15 mouse cellular contexts compared by ENCODE assay signal in genomic region chr13:53469756-53470155, GRCm38 (mm10). TPM values are rescaled to one million over a fixed set of nuclear protein-coding genes. Genes with fewer than 3 reads are reported as not detected.
DNase-seq lines count a peak whose midpoint lies in the region; ATAC-seq lines count a peak whose summit lies in the region.
"Had no signal": no experiment of that assay in that cellular context is flagged by ENCODE, and none has a peak within 500 bp of the region (broad histone marks: within the 10 kb centered on the region; RNA-seq: fewer than 3 reads in every experiment).

No protein-coding gene starts in this region.

- H3K4me3 ChIP-seq in heart, embryonic 11.5 days (ENCODE audit: low read depth, low read length), result peak overlapping the region; percentile 71
- peak overlapping the region; percentile 69 for H3K4me3 ChIP-seq in embryonic facial prominence, embryonic 11.5 days (ENCODE audit: low read depth, low read length)
- H3K4me3 ChIP-seq in embryonic facial prominence, embryonic 15.5 days (replicated peaks), result peak overlapping the region; percentile 64
- H3K4me3 ChIP-seq in limb, embryonic 12.5 days (replicated peaks), result peak overlapping the region; percentile 64

- H3K27ac ChIP-seq in heart, embryonic 11.5 days (ENCODE audit: low read depth, low read length), result no peak overlapping the region
- H3K27ac ChIP-seq in embryonic facial prominence, embryonic 11.5 days (replicated peaks; ENCODE audit: low read depth, low read length), result no peak overlapping the region
- H3K27ac ChIP-seq in embryonic facial prominence, embryonic 15.5 days (replicated peaks), result 0 out of 2 replicates have a peak overlapping the region, but pooled peaks have one; percentile 28
- H3K27ac ChIP-seq in limb, embryonic 12.5 days, result peak overlapping the region; percentile 87
- H3K27ac ChIP-seq: kidney, postnatal 0 days; macrophage had no signal

- 32% methylated on average over 5 of the region's 5 CpGs for WGBS in heart, embryonic 11.5 days (ENCODE audit: insufficient replicate concordance)
- WGBS in embryonic facial prominence, embryonic 11.5 days, result 9% methylated on average over 5 of the region's 5 CpGs
- 37% methylated on average over 5 of the region's 5 CpGs for WGBS in embryonic facial prominence, embryonic 15.5 days
- 13% methylated on average over 5 of the region's 5 CpGs for WGBS in limb, embryonic 12.5 days

- peaks cover 63% of the 10 kb centered on the region for H3K27me3 ChIP-seq in heart, embryonic 11.5 days (ENCODE audit: control insufficient read depth, insufficient read depth, low read length)
- H3K27me3 ChIP-seq in embryonic facial prominence, embryonic 11.5 days (ENCODE audit: control insufficient read depth, insufficient read depth, low read length), result peaks cover 28% of the 10 kb centered on the region
- H3K27me3 ChIP-seq in embryonic facial prominence, embryonic 15.5 days, result peaks cover 76% of the 10 kb centered on the region
- H3K27me3 ChIP-seq in limb, embryonic 12.5 days, result peaks cover 83% of the 10 kb centered on the region

- no peak for ATAC-seq in heart, embryonic 11.5 days (replicated peaks; ENCODE audit: insufficient number of reproducible peaks, low FRiP score, low TSS enrichment)
- no peak for ATAC-seq in embryonic facial prominence, embryonic 11.5 days (replicated peaks; ENCODE audit: insufficient number of reproducible peaks, low FRiP score, low TSS enrichment, low read depth)
- ATAC-seq in embryonic facial prominence, embryonic 15.5 days (ENCODE audit: insufficient number of reproducible peaks, low FRiP score, low TSS enrichment, low read depth), result no peak
- ATAC-seq in limb, embryonic 12.5 days (ENCODE audit: insufficient number of reproducible peaks, insufficient read depth, low FRiP score, low TSS enrichment, low read depth), result no peak
- ATAC-seq: intestine, embryonic 16.5 days had no signal

- DNase-seq in heart, adult 18-20 months, result no peak
- peak; percentile 14 for DNase-seq in embryonic facial prominence, embryonic 11.5 days (ENCODE audit: low spot score)
- no peak for DNase-seq in layer of hippocampus, adult 8-10 months (ENCODE audit: low spot score in 2 of 2)
- no peak for DNase-seq in kidney, postnatal 36 days
- DNase-seq: adrenal gland, postnatal 36 days; left cerebral cortex, postnatal 4 days; lung, adult 2 months had no signal

- no peaks in the 10 kb centered on the region for H3K36me3 ChIP-seq in heart, embryonic 11.5 days (ENCODE audit: control insufficient read depth, insufficient read depth, low read length)
- H3K36me3 ChIP-seq in embryonic facial prominence, embryonic 11.5 days (replicated peaks; ENCODE audit: control insufficient read depth, insufficient read depth, low read depth, low read length), result no peaks in the 10 kb centered on the region
- no peaks in the 10 kb centered on the region for H3K36me3 ChIP-seq in embryonic facial prominence, embryonic 15.5 days
- H3K36me3 ChIP-seq in limb, embryonic 12.5 days, result no peaks in the 10 kb centered on the region

- H3K9ac ChIP-seq in heart, embryonic 11.5 days (ENCODE audit: low read depth, low read length), result no peak overlapping the region
- H3K9ac ChIP-seq in embryonic facial prominence, embryonic 11.5 days (replicated peaks; ENCODE audit: low read length), result peak overlapping the region; percentile 43
- H3K9ac ChIP-seq in embryonic facial prominence, embryonic 15.5 days, result no peak overlapping the region
- peak overlapping the region; percentile 78 for H3K9ac ChIP-seq in limb, embryonic 12.5 days (replicated peaks)

- peaks cover 4% of the 10 kb centered on the region; the same call in 1 of the 2 replicates for H3K4me1 ChIP-seq in heart, embryonic 11.5 days (ENCODE audit: control insufficient read depth, insufficient read depth, low read length)
- peaks cover 3% of the 10 kb centered on the region; the same call in 1 of the 2 replicates for H3K4me1 ChIP-seq in embryonic facial prominence, embryonic 11.5 days (ENCODE audit: control insufficient read depth, insufficient read depth, low read length)
- H3K4me1 ChIP-seq in embryonic facial prominence, embryonic 15.5 days, result peaks cover 29% of the 10 kb centered on the region
- peaks cover 40% of the 10 kb centered on the region for H3K4me1 ChIP-seq in limb, embryonic 12.5 days (replicated peaks)

- H3K9me3 ChIP-seq in heart, embryonic 11.5 days (replicated peaks; ENCODE audit: control insufficient read depth, low read length), result no peaks in the 10 kb centered on the region
- no peaks in the 10 kb centered on the region for H3K9me3 ChIP-seq in embryonic facial prominence, embryonic 11.5 days (replicated peaks; ENCODE audit: control insufficient read depth, low read length)
- H3K9me3 ChIP-seq in embryonic facial prominence, embryonic 15.5 days (replicated peaks), result no peaks in the 10 kb centered on the region
- H3K9me3 ChIP-seq in limb, embryonic 12.5 days, result no peaks in the 10 kb centered on the region

- peak overlapping the region; percentile 15 for H3K4me2 ChIP-seq in heart, embryonic 11.5 days
- H3K4me2 ChIP-seq in embryonic facial prominence, embryonic 11.5 days (ENCODE audit: low read depth, low read length), result peak overlapping the region; percentile 86
- H3K4me2 ChIP-seq in embryonic facial prominence, embryonic 15.5 days (replicated peaks), result peak overlapping the region; percentile 89
- H3K4me2 ChIP-seq in limb, embryonic 12.5 days, result peak overlapping the region; percentile 88

RNA-seq across cellular contexts. Expression of gene Msx2, which starts 3.1 kb away (rescaled TPM):
- 10.8 and 10.9 TPM in 2 replicates for polyA plus RNA-seq in heart, embryonic 11.5 days (2014; fragmentation: Nextera tagmentation; extraction: Ambion mirVana)
- under 1 TPM; 0.36 to 0.69 TPM for total RNA-seq in heart, adult 18-20 months (2021)
- 31.2 and 41.2 TPM in 2 replicates for polyA plus RNA-seq in embryonic facial prominence, embryonic 11.5 days (2014; fragmentation: Nextera tagmentation; extraction: Ambion mirVana)
- 19.3 and 22.9 TPM in 2 replicates for polyA plus RNA-seq in embryonic facial prominence, embryonic 15.5 days (2015; fragmentation: Nextera tagmentation; extraction: Ambion mirVana)
- 64.2 and 72.0 TPM in 2 replicates for polyA plus RNA-seq in limb, embryonic 12.5 days (2016; fragmentation: Nextera tagmentation; extraction: Ambion mirVana)
- under 1 TPM; 0.16 to 0.70 (median 0.45) TPM for total RNA-seq in layer of hippocampus, adult 8-10 months (2022)
- total RNA-seq: gastrocnemius, adult 18-20 months; MEL had no signal
- polyA plus RNA-seq: lung, adult 2 months; macrophage had no signal

Comparison
In these comparisons a context has a peak if more than half of its experiments do, and no peak if none do; other contexts are left out.
1. H3K27ac ChIP-seq: peak in embryonic facial prominence, embryonic 15.5 days (single experiment) and limb, embryonic 12.5 days (single experiment); none in heart, embryonic 11.5 days (single experiment) and embryonic facial prominence, embryonic 11.5 days (single experiment).
2. H3K9ac ChIP-seq: peak in embryonic facial prominence, embryonic 11.5 days (single experiment) and limb, embryonic 12.5 days (single experiment); none in heart, embryonic 11.5 days (single experiment) and embryonic facial prominence, embryonic 15.5 days (single experiment).
3. H3K4me2 ChIP-seq: peak in every context shown above with its lines; median percentile 89 in embryonic facial prominence, embryonic 15.5 days; 88 in limb, embryonic 12.5 days; 86 in embryonic facial prominence, embryonic 11.5 days; 15 in heart, embryonic 11.5 days.
4. Peak in every context shown above with its lines, with median percentiles within 50 percentile points of each other: H3K4me3 ChIP-seq.